Mouse (Mus musculus): ENCODE measurements around the gene Crb2. TPM values are rescaled to one million over a fixed set of nuclear protein-coding genes. Genes with fewer than 3 reads are reported as not detected.

Crb2 gene
- total and polyA plus RNA-seq, 3 experiments, result 0.32 to 0.73 (median 0.47) TPM

Other genes with a start within 250 kb of the Crb2 start
- 10 to 100 TPM; 57.0 to 61.7 TPM for gene Strbp, start 72.4 kb upstream of the Crb2 start, total RNA-seq (2021)
- 1.5 TPM in 2 replicates for gene Strbp, start 72.4 kb upstream of the Crb2 start, polyA plus RNA-seq (2012; rRNA removed)